Mouse (Mus musculus) heart, adult 2 months (tissue): ENCODE results near the gene Cyp27b1. TPM values are rescaled to one million over a fixed set of nuclear protein-coding genes. Genes with fewer than 3 reads are reported as not detected.

ENCODE experiments used
- DNase-seq, 2 experiments: peaks; one replicate each; pipeline ENCODE4 v3.0.0; 2021
- H3K27ac ChIP-seq: fragments of 200-600 bp; 2 replicates; pipeline ENCODE4 v1.8.1; 2022
- H3K27me3 ChIP-seq: fragments of 200-500 bp; 2 replicates; pipeline ENCODE4 v1.6.1; 2012; ENCODE audit warnings: mild to moderate bottlenecking, low read length, inconsistent platforms, mixed read lengths; ENCODE audit not compliant: control insufficient read depth, insufficient read depth
- H3K36me3 ChIP-seq: fragments of 200-500 bp; 2 replicates; pipeline ENCODE4 v1.6.1; 2012; ENCODE audit warnings: low read length, inconsistent platforms; ENCODE audit not compliant: control insufficient read depth, insufficient read depth
- H3K4me1 ChIP-seq: fragments of 200-500 bp; 2 replicates; pipeline ENCODE4 v1.6.1; 2011; ENCODE audit warnings: low read length; ENCODE audit not compliant: control insufficient read depth, insufficient read depth
- H3K4me3 ChIP-seq: fragments of 200-600 bp; 2 replicates; pipeline ENCODE4 v1.8.1; 2022
- H3K79me2 ChIP-seq: fragments of 200-500 bp; replicated peaks from 2 replicates; pipeline ENCODE4 v1.6.1; 2012; ENCODE audit warnings: mild to moderate bottlenecking, inconsistent platforms, low read length, moderate library complexity, mixed read lengths; ENCODE audit not compliant: control insufficient read depth, insufficient read depth
- H3K9ac ChIP-seq: fragments of 200-500 bp; 2 replicates; pipeline ENCODE4 v1.6.1; 2012; ENCODE audit warnings: low read depth, mild to moderate bottlenecking, control low read depth, inconsistent platforms, low read length, mixed read lengths
- CTCF ChIP-seq: fragments of 200-600 bp; IDR thresholded peaks from 2 replicates; pipeline ENCODE4 v1.8.1; 2022; ENCODE audit warnings: antibody characterized with exemption, mild to moderate bottlenecking, moderate library complexity
- EP300 ChIP-seq: fragments of 200-500 bp; IDR thresholded peaks from 2 replicates; pipeline ENCODE4 v1.6.1; 2011; ENCODE audit warnings: low read depth, low read length, control low read depth; ENCODE audit not compliant: insufficient read depth
- POLR2A ChIP-seq: fragments of 200-500 bp; IDR thresholded peaks from 2 replicates; pipeline ENCODE4 v1.6.1; 2011; ENCODE audit warnings: mild to moderate bottlenecking, low read depth, low read length, control low read depth; ENCODE audit not compliant: insufficient read depth
- WGBS: fragments of 180-500 bp; shearing (Covaris S2); methylation state at CpG from one replicate; pipeline ENCODE4 v1.1.7; 2018; 5-methylcytosine and 5-hydroxymethylcytosine counted together
- intact Hi-C: fragments of 180-260 bp; cut with DNase I; formaldehyde crosslinking; loops from one replicate; pipeline ENCODE4 v1.15.1; 2025
- polyA plus RNA-seq: library from polyadenylated mRNA; depleted of rRNA; stranded (reverse); fragments of >200 nt; gene quantifications from 2 replicates; pipeline ENCODE4 v1.2.3, GENCODE M21; 2012
- total RNA-seq, 2 experiments: library from RNA; stranded (reverse); gene quantifications; 2 replicates each; pipeline ENCODE4 v1.2.3; 2021

The Cyp27b1 gene
- total and polyA plus RNA-seq, 3 experiments: 0.10 to 0.12 TPM; not detected in 1

DNA sequence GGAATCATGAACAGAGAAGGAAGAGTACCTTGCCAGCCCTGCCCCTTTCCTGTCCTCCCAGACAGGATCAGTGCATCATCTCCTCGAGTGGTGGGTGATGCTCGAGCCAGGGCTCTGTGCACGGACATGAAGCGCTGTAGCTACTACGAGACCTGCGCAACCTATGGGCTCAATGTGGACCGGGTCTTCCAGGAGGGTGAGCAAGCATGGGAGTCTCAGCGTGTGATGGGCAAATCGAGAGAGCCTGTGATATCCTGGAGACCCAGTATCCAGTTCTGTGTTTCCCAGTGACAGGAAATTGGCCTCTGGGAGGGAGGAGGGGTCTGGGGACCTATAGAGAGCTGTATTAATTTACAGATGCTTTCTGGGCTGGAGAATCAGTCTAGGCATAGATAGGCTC, 37.0 kb downstream of the Cyp27b1 start:
- no peaks in the 10 kb centered on the region for H3K36me3 ChIP-seq
- intact Hi-C loops: no loop called here
- no peak overlapping the region for H3K9ac ChIP-seq
- no peaks in the 10 kb centered on the region for H3K79me2 ChIP-seq
- WGBS: 71% methylated on average over 9 of the region's 9 CpGs
- H3K4me3 ChIP-seq: no peak overlapping the region
- no peaks in the 10 kb centered on the region for H3K27me3 ChIP-seq
- TF ChIP-seq EP300: no peak
- no peak for TF ChIP-seq CTCF
- no peak for TF ChIP-seq POLR2A
- H3K27ac ChIP-seq: no peak overlapping the region
- H3K4me1 ChIP-seq: no peaks in the 10 kb centered on the region
- DNase-seq: no peak

DNA sequence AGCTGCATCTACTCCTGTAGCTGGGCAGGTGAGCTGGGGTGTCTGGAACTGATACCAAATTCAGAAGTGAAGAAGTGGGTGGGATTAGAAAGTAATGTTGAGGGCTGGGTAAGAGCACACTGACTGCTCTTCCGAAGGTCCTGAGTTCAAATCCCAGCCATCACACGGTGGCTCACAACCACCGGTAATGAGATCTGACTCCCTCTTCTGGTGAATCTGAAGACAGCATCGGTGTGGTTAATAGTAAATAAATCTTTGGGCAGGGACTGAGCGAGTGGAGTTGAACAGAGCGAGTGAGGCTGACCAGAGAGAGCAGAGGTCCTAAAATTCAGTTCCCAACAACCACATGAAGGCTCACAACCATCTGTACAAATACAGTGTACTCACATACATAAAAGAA, 37.6 kb downstream of the Cyp27b1 start:
- no peaks in the 10 kb centered on the region for H3K4me1 ChIP-seq
- H3K4me3 ChIP-seq: no peak overlapping the region
- 71% methylated on average over 6 of the region's 6 CpGs for WGBS
- H3K27me3 ChIP-seq: peaks cover 2% of the 10 kb centered on the region; the same call in 1 of the 2 replicates
- no peaks in the 10 kb centered on the region for H3K36me3 ChIP-seq
- DNase-seq: no peak
- intact Hi-C loops: no loop called here
- TF ChIP-seq EP300 (no peak), POLR2A (no peak), CTCF (no peak)
- H3K27ac ChIP-seq: no peak overlapping the region
- no peak overlapping the region for H3K9ac ChIP-seq
- H3K79me2 ChIP-seq: no peaks in the 10 kb centered on the region

DNA sequence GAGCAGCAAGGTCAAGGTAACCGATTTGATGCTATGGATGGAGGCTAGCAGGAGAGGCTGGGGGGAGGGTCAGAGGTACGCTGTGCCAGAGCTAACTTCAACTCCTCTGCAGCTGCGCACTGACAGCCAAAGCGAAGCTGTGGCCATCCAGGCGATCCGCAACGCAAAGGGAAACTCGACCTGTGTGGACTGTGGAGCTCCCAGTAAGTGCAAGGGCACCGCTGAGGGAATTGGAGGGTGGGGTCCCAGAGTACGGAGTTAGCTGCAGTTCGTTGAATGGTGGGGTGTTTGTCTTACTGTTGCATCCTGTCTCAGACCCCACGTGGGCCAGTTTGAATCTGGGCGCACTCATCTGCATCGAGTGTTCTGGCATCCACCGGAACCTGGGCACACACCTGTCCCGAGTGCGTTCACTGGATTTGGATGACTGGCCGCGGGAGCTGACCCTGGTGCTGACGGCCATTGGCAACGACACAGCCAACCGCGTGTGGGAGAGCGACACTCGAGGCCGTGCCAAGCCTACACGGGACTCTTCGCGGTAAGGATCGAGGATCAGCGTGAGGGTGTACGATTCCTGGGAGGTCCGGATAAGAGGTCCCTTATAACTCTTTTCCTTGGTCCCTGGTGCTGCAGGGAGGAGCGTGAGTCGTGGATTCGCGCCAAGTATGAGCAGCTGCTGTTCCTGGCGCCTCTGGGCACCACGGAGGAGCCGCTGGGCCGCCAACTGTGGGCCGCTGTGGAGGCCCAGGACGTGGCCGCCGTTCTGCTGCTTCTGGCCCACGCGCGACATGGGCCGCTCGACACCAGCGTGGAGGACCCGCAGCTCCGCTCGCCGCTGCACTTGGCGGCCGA, 42.7 kb downstream of the Cyp27b1 start:
- TF ChIP-seq POLR2A (no peak), EP300 (no peak), CTCF (no peak)
- intact Hi-C loops: no loop called here
- no peaks in the 10 kb centered on the region for H3K4me1 ChIP-seq
- H3K4me3 ChIP-seq: no peak overlapping the region
- WGBS: 18% methylated on average over 57 of the region's 57 CpGs
- peak; percentile 36 to 58 for DNase-seq
- H3K27ac ChIP-seq: no peak overlapping the region
- H3K9ac ChIP-seq: no peak overlapping the region
- peaks cover 14% of the 10 kb centered on the region for H3K27me3 ChIP-seq
- no peaks in the 10 kb centered on the region for H3K36me3 ChIP-seq
- no peaks in the 10 kb centered on the region for H3K79me2 ChIP-seq

DNA sequence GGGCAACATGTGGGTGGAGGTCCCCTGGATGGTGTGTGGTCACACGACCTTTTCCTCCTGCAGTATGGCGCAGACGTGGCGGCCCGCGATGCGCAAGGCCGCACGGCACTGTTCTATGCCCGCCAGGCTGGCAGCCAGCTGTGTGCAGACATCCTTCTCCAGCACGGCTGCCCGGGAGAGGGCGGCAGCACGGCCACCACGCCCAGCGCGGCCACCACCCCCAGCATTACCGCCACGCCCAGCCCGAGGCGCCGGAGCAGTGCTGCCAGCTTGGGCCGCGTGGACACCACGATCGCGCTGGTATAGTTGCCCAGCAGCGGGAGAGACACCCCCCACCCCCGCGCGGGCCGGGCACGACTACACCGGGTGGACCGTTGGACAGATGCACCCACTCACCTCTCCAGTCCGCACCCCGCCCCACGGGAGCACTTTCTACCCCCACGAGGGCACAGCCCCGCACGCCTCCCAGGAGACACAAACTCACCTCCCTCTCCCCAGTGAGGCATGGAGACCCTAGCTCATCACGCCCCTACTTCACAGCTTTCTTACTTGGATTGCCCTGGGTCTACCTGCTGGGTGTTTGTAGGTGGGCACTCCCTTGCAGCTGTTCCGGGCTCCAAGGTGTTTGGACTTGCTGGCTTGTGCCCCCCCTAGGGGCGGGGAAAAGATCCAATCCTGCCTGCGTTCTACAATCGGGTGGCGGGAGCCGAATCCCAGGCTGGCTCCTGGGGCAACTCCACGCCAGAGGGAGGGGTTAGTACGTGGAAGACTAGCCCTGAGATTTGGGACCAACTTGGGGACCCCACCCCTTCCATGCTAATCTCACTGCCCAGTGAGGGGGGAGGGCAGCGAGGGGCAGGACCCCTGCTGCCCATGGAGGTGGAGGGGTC, 43.7 kb downstream of the Cyp27b1 start:
- no peaks in the 10 kb centered on the region for H3K79me2 ChIP-seq
- 19% methylated on average over 51 of the region's 51 CpGs for WGBS
- H3K27me3 ChIP-seq: peaks cover 14% of the 10 kb centered on the region
- no peaks in the 10 kb centered on the region for H3K4me1 ChIP-seq
- no peak overlapping the region for H3K9ac ChIP-seq
- TF ChIP-seq CTCF (no peak), POLR2A (no peak), EP300 (no peak)
- no peak overlapping the region for H3K4me3 ChIP-seq
- no peak for DNase-seq
- intact Hi-C loops: no loop called here
- no peak overlapping the region for H3K27ac ChIP-seq
- no peaks in the 10 kb centered on the region for H3K36me3 ChIP-seq

DNA sequence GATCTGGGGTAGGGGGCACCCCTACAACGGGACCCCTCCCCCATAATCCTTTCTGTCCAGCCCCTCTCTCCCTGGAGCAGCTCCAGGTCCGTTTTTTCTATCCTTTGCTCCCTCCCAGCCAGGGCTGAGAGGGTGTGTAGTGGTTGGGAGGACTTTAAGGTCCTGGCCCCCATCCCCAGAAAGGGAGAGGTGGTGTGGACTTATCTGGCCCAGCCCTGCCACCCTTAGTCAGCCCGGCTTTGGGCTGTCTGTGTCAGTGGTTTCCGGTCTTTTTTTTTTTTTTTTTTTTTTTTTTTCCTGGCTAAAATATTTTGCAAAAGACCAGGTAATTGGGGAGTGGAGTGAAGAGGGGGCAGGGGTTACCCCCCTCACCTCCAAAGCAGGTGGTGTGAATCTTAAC, 44.7 kb downstream of the Cyp27b1 start:
- Histone ChIP-seq H3K36me3 (no peaks in the 10 kb centered on the region), H3K9ac (no peak overlapping the region), H3K27ac (no peak overlapping the region), H3K4me1 (no peaks in the 10 kb centered on the region), H3K79me2 (no peaks in the 10 kb centered on the region), H3K27me3 (peaks cover 14% of the 10 kb centered on the region), H3K4me3 (no peak overlapping the region)
- 34% methylated on average over 4 of the region's 4 CpGs for WGBS
- TF ChIP-seq POLR2A (no peak), CTCF (no peak), EP300 (no peak)
- intact Hi-C loops: no loop called here
- DNase-seq: no peak
